Mouse (Mus musculus) embryonic facial prominence, embryonic 10.5 days (tissue): ENCODE data around the gene Mark3. TPM values are rescaled to one million over a fixed set of nuclear protein-coding genes. Genes with fewer than 3 reads are reported as not detected.
A peak's percentile ranks its signal among the peaks of the same experiment; 100 is the strongest.

Experiments
- DNase-seq: peaks from one replicate; pipeline ENCODE4 v3.0.0-alpha.2; 2017; ENCODE audit warnings: low spot score
- H3K27ac ChIP-seq: fragments of 300-500 bp; sonication (generic); replicated peaks from 2 replicates; pipeline ENCODE4 v1.5.1; 2016; ENCODE audit warnings: mild to moderate bottlenecking
- H3K27me3 ChIP-seq: fragments of 300-500 bp; sonication (generic); replicated peaks from 2 replicates; pipeline ENCODE4 v1.6.1; 2016; ENCODE audit warnings: low read depth, mild to moderate bottlenecking; ENCODE audit not compliant: poor library complexity, severe bottlenecking
- H3K36me3 ChIP-seq: fragments of 300-500 bp; sonication (generic); replicated peaks from 2 replicates; pipeline ENCODE4 v1.6.1; 2016; ENCODE audit warnings: mild to moderate bottlenecking, moderate library complexity
- H3K4me1 ChIP-seq: fragments of 300-500 bp; sonication (generic); 2 replicates; pipeline ENCODE4 v1.6.1; 2016
- H3K4me3 ChIP-seq: fragments of 300-500 bp; sonication (generic); 2 replicates; pipeline ENCODE4 v1.5.1; 2016; ENCODE audit warnings: mild to moderate bottlenecking, moderate library complexity
- H3K9me3 ChIP-seq: fragments of 300-500 bp; sonication (generic); 2 replicates; pipeline ENCODE4 v1.6.1; 2016; ENCODE audit warnings: mild to moderate bottlenecking
- WGBS: fragments of 180-500 bp; shearing (Covaris S2); methylation state at CpG from one replicate; pipeline ENCODE4 v1.1.7; 2016; 5-methylcytosine and 5-hydroxymethylcytosine counted together
- polyA plus RNA-seq: library from polyadenylated mRNA; unstranded; fragments of >200 nt; fragmentation: Nextera tagmentation; extraction: Ambion mirVana; gene quantifications from 2 replicates; pipeline ENCODE4 v1.2.1, GENCODE M21; 2016

The Mark3 gene
- polyA plus RNA-seq, 1 experiment from 2014 or later = 45.6 TPM

GRCm38 (mm10) chr12:111663228-111664143 lies 89.2 kb downstream of the Mark3 start:
- Histone ChIP-seq H3K27ac (peak overlapping the region; percentile 76), H3K27me3 (no peaks in the 10 kb centered on the region), H3K4me1 (peaks cover 21% of the 10 kb centered on the region), H3K4me3 (0 out of 2 replicates have a peak overlapping the region, but pooled peaks have one; percentile 6), H3K36me3 (peaks cover 60% of the 10 kb centered on the region), H3K9me3 (no peaks in the 10 kb centered on the region)
- WGBS = 72% methylated on average over 17 of the region's 17 CpGs
- DNase-seq = no peak

- peaks cover 55% of the 10 kb centered on the region for H3K36me3 ChIP-seq
- DNase-seq = no peak
These were observed 89.9 kb downstream of the Mark3 start for GRCm38 (mm10) chr12:111664144-111664634.

GRCm38 (mm10) chr12:111665041-111665880 lies 90.9 kb downstream of the Mark3 start:
- Histone ChIP-seq H3K4me1 (peaks cover 39% of the 10 kb centered on the region), H3K4me3 (no peak overlapping the region), H3K27me3 (peaks cover 15% of the 10 kb centered on the region), H3K9me3 (no peaks in the 10 kb centered on the region), H3K27ac (no peak overlapping the region), H3K36me3 (peaks cover 54% of the 10 kb centered on the region)
- 88% methylated on average over 13 of the region's 13 CpGs for WGBS
- DNase-seq = no peak

More at GRCm38 (mm10) chr12:111664144-111664634, 89.9 kb downstream of the Mark3 start:
- H3K27ac ChIP-seq = peak overlapping the region; percentile 76
- peaks cover 28% of the 10 kb centered on the region for H3K4me1 ChIP-seq
- H3K4me3 ChIP-seq = 0 out of 2 replicates have a peak overlapping the region, but pooled peaks have one; percentile 6
- 46% methylated on average over 6 of the region's 6 CpGs for WGBS
- no peaks in the 10 kb centered on the region for H3K9me3 ChIP-seq
- H3K27me3 ChIP-seq = peaks cover 4% of the 10 kb centered on the region

GRCm38 (mm10) chr12:111666380-111666779 lies 92.1 kb downstream of the Mark3 start:
- Histone ChIP-seq H3K4me1 (peaks cover 50% of the 10 kb centered on the region), H3K27ac (no peak overlapping the region), H3K27me3 (peaks cover 26% of the 10 kb centered on the region), H3K4me3 (no peak overlapping the region), H3K9me3 (no peaks in the 10 kb centered on the region), H3K36me3 (peaks cover 52% of the 10 kb centered on the region)
- WGBS = 78% methylated on average over 13 of the region's 13 CpGs
- DNase-seq = no peak

GRCm38 (mm10) chr12:111667421-111667820 lies 93.1 kb downstream of the Mark3 start:
- peak overlapping the region; percentile 41; the same call in 1 of the 2 replicates for H3K27ac ChIP-seq

GRCm38 (mm10) chr12:111668457-111668912 lies 94.2 kb downstream of the Mark3 start:
- peak; percentile 92 for DNase-seq
- H3K9me3 ChIP-seq = no peaks in the 10 kb centered on the region
- under 1% methylated on average over 8 of the region's 8 CpGs for WGBS
- H3K4me1 ChIP-seq = peaks cover 63% of the 10 kb centered on the region
- peaks cover 47% of the 10 kb centered on the region for H3K27me3 ChIP-seq
- peak overlapping the region; percentile 79 for H3K4me3 ChIP-seq
- H3K36me3 ChIP-seq = peaks cover 40% of the 10 kb centered on the region
- H3K27ac ChIP-seq = peak overlapping the region; percentile 85

More at GRCm38 (mm10) chr12:111667421-111667820, 93.1 kb downstream of the Mark3 start:
- H3K27me3 ChIP-seq = peaks cover 37% of the 10 kb centered on the region
- H3K4me3 ChIP-seq = no peak overlapping the region
- H3K4me1 ChIP-seq = peaks cover 61% of the 10 kb centered on the region
- DNase-seq = no peak
- H3K36me3 ChIP-seq = peaks cover 41% of the 10 kb centered on the region
- H3K9me3 ChIP-seq = no peaks in the 10 kb centered on the region
- 90% methylated on average over 5 of the region's 5 CpGs for WGBS

- peak overlapping the region; percentile 85 for H3K27ac ChIP-seq
- 64% methylated on average over 23 of the region's 23 CpGs for WGBS
- peaks cover 54% of the 10 kb centered on the region for H3K27me3 ChIP-seq
- peaks cover 60% of the 10 kb centered on the region for H3K4me1 ChIP-seq
- H3K36me3 ChIP-seq = peaks cover 33% of the 10 kb centered on the region
- peak overlapping the region; percentile 79 for H3K4me3 ChIP-seq
- no peaks in the 10 kb centered on the region for H3K9me3 ChIP-seq
- no peak for DNase-seq
These were observed 94.9 kb downstream of the Mark3 start for GRCm38 (mm10) chr12:111669000-111669788.

GRCm38 (mm10) chr12:111669961-111670360 lies 95.6 kb downstream of the Mark3 start:
- peaks cover 57% of the 10 kb centered on the region for H3K4me1 ChIP-seq
- peaks cover 61% of the 10 kb centered on the region for H3K27me3 ChIP-seq
- WGBS = 57% methylated on average over 8 of the region's 8 CpGs

GRCm38 (mm10) chr12:111670371-111670971 lies 96.1 kb downstream of the Mark3 start:
- no peak for DNase-seq
- WGBS = 3% methylated on average over 29 of the region's 29 CpGs
- H3K36me3 ChIP-seq = peaks cover 21% of the 10 kb centered on the region

More at GRCm38 (mm10) chr12:111669961-111670360, 95.6 kb downstream of the Mark3 start:
- DNase-seq = no peak
- Histone ChIP-seq H3K36me3 (peaks cover 26% of the 10 kb centered on the region), H3K4me3 (peak overlapping the region; percentile 79), H3K27ac (peak overlapping the region; percentile 89; the same call in 1 of the 2 replicates), H3K9me3 (no peaks in the 10 kb centered on the region)

GRCm38 (mm10) chr12:111670976-111671375 lies 96.7 kb downstream of the Mark3 start:
- Histone ChIP-seq H3K27me3 (peaks cover 71% of the 10 kb centered on the region), H3K4me3 (peak overlapping the region; percentile 79), H3K4me1 (peaks cover 57% of the 10 kb centered on the region), H3K27ac (peak overlapping the region; percentile 89), H3K36me3 (peaks cover 20% of the 10 kb centered on the region), H3K9me3 (no peaks in the 10 kb centered on the region)
- WGBS = 1% methylated on average over 35 of the region's 35 CpGs
- peak; percentile 57 for DNase-seq

More at GRCm38 (mm10) chr12:111670371-111670971, 96.1 kb downstream of the Mark3 start:
- Histone ChIP-seq H3K4me3 (peak overlapping the region; percentile 79), H3K27me3 (peaks cover 66% of the 10 kb centered on the region), H3K27ac (peak overlapping the region; percentile 89), H3K4me1 (peaks cover 57% of the 10 kb centered on the region), H3K9me3 (no peaks in the 10 kb centered on the region)

GRCm38 (mm10) chr12:111671431-111671902 lies 97.1 kb downstream of the Mark3 start:
- Histone ChIP-seq H3K9me3 (no peaks in the 10 kb centered on the region), H3K36me3 (peaks cover 20% of the 10 kb centered on the region), H3K27ac (peak overlapping the region; percentile 89), H3K27me3 (peaks cover 76% of the 10 kb centered on the region), H3K4me1 (peaks cover 57% of the 10 kb centered on the region), H3K4me3 (peak overlapping the region; percentile 79)
- whole genome bisulfite sequencing = under 1% methylated on average over 34 of the region's 34 CpGs
- DNase-seq = peak; percentile 69
